Mouse (Mus musculus): ENCODE data around the gene Ncoa7. TPM values are rescaled to one million over a fixed set of nuclear protein-coding genes. Genes with fewer than 3 reads are reported as not detected.

Gene Ncoa7
- polyA plus RNA-seq (2015; fragmentation: Illumina TruSeq; extraction: RNeasy Lipid Tissue Mini Kit (QIAGEN cat#74804); ENCODE audit: insufficient read depth, low read depth, low replicate concordance), result 4.5 TPM

DNA sequence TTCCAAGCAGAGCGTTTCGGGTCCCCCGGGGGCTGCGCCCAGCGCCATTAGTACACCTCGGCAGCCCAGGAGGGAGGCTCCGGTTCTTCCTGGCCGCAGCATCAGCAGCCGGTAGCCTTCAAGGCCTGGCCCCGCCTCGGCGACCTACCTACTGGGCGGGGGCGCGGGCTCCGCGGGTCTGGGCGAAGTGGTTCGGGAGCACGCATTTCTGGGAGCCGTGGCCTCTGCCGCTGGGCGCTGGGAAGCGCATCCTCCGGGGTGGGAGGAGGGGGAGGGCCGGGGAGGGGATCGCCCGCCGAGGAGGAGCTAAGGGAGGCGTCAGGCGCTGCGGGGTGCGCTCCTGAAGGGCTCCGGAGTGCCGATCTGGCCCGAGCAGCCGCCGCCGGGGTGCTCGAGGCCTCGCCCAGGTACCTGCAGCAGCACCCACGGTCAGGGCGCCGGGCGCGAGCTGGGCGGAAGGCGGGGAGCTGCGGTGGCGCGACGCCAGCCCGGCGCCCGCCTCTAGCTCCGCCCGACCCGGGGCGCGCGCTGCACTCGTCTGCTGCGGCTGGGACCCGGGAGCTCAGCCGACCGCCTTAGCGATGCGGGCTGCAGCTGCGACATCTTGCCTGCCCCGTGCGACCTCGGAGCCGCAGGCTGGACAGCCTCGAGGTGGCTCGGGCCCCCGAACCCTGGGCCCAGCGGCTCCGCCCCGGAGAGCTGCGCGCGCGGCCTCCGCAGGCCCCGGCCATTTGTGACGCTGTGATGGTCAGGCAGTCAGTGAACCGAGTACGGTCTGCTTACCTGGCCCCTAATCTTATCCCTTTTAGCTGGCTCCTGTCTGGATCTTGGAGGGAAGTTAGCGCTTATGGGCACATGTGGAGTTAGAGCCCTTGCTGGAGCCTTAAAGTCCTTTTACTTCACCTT, at the start of gene Ncoa7:
Gene Ncoa7 (minus strand): TSS at position 646 of the 906 bp plus-strand sequence.

DNA sequence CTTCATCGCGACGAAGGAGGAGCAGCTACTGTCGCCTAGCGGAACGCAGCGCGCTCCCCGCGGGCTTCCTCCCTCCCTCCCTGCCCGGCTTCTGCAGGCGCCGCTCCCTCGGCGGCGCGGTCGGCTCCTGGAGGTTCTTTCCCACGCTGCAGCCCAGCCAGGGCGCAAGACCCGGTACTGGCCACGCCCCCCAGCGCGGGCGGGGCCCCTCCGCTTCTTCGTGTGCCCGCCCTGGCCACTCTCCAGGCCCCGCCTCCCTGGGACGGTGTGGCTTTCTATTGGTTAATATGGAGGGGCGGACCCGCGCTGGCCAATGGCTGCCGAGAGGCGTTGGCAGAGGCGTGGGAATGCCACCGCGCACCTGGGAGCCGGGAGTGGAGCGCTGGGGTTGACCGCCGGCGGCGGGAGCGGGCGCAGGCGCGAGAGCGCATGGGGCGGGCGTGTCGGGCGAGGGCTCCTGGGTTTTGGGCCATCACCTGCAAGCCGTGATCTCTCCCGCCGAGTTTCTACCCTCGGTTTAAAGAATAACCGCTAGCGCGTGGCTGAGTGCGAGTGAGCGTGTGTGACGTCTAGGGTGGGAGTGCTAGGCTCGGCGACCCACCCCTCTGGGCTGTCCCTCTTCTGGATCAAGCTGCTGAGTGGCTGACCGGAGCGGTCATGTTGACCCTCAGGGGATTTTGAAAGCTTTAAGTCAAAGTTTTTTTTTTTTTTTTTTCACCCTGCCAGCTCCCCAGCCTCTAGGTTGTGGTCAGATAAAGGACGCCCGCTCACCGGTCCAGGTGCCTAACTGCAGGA, 39.7 kb upstream of the Ncoa7 start, which contains the start of gene Hey2:
Gene Hey2 (minus strand): TSS at position 159 of the 795 bp plus-strand sequence.

DNA sequence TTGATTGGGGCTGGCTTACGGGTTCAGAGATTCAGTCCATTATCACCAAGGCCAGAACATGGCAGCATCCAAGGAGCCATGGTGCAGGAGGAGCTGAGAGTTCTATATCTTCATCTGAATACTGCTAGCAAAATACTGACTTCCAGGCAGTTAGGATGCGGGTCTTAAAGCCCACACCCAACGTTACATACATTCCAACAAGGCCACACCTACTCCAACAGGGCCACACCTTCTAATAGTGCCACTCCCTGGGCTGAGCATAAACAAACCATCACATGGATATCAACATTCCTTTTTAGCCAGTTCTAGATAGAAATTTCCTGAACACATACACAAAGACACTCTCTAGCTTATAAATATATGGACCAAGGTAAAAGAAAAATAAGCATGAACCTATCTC, 173.6 kb downstream of the Ncoa7 start, which contains the start of gene Hint3:
Gene Hint3 (minus strand): TSS at position 120 of the 400 bp plus-strand sequence.

DNA sequence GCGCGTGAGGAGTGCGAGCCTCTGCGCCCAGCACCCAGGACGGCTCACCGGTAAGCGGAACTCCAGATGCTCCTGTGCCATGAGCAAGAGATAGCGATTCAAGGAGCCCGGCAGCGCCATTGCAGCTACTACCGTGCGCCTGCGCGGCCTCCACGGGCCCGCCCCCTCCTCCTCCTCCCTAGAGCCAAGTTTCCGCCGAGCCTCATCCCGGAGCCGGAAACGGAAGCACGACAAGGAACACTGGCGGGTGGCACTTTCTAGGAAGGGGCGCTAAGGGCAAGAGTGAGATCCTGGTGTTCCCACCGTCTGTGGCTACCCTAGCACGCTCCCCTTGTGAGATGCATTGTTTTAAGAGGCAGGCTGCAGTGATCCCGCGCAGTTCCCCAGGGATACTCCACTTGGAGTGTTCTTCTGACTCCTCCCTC, 202.6 kb downstream of the Ncoa7 start, which contains the start of gene Trmt11:
Gene Trmt11 (minus strand): TSS at position 208 of the 425 bp plus-strand sequence.

Other genes starting within 250 kb of the Ncoa7 start
- gene Trmt11, start 202.6 kb downstream of the Ncoa7 start, polyA plus RNA-seq (2015; fragmentation: Illumina TruSeq; extraction: RNeasy Lipid Tissue Mini Kit (QIAGEN cat#74804); ENCODE audit: insufficient read depth, low read depth, low replicate concordance), result 2.6 TPM
- 12.1 TPM for gene Hint3, start 173.7 kb downstream of the Ncoa7 start, polyA plus RNA-seq (2015; fragmentation: Illumina TruSeq; extraction: RNeasy Lipid Tissue Mini Kit (QIAGEN cat#74804); ENCODE audit: insufficient read depth, low read depth, low replicate concordance)
- gene Hey2, start 39.5 kb upstream of the Ncoa7 start, polyA plus RNA-seq (2015; fragmentation: Illumina TruSeq; extraction: RNeasy Lipid Tissue Mini Kit (QIAGEN cat#74804); ENCODE audit: insufficient read depth, low read depth, low replicate concordance), result 1.1 TPM